Mouse (Mus musculus) heart, postnatal 25 days (tissue): ENCODE measurements at regions not wholly inside any gene's neighbourhood (a gene's known extent, or its start where the extent isn't known, plus 50 kb on each side); places are given as distances from the start of the nearest gene placed in this dataset.

Experiments
- DNase-seq: peaks from one replicate; pipeline ENCODE4 v3.0.0; 2022; ENCODE audit warnings: low spot score
- intact Hi-C: fragments of 180-260 bp; cut with DNase I; formaldehyde crosslinking; loops from one replicate; pipeline ENCODE4 v1.15.1; 2025

DNA sequence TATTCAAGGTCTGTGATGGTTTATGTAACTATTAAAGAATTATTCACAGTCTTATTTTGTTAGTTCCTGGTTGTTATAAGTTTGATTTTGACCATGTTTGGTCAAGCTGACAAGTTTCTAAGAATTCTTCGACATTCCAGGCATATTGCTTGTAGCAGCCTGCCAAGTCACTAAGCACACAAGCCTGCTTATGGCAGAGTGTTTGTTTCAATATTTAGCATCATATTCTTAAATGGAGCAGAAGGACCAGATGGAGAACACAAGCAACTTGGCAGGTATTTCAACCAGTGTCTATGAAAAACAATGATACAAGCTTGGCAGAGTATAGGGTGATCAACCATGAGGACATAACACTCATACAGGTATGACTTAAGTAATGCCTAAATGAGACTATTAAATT, 55.8 kb upstream of the Trim52 start:
- DNase-seq: no peak
- intact Hi-C loops: no loop called here

- intact Hi-C loops: no loop called here
Observed at GRCm38 (mm10) chr14:106052585-106053551, 53.1 kb upstream of the Trim52 start.

More at GRCm38 (mm10) chr14:106052585-106053551, 53.1 kb upstream of the Trim52 start:
- DNase-seq: no peak
